Mouse (Mus musculus) thymus, postnatal 25 days (tissue): ENCODE measurements around the gene Nsg1.

Experiments used
- DNase-seq: peaks from one replicate; pipeline ENCODE4 v3.0.0; 2022

Gene Nsg1

GRCm38 (mm10) chr5:38137163-38137562, 22.5 kb downstream of the Nsg1 start:
- DNase-seq, result no peak

- no peak for DNase-seq
Measured at GRCm38 (mm10) chr5:38136247-38136646, 23.5 kb downstream of the Nsg1 start.

- DNase-seq, result no peak
Measured at GRCm38 (mm10) chr5:38129339-38129738, 30.4 kb downstream of the Nsg1 start.

GRCm38 (mm10) chr5:38126519-38127306, 33.0 kb downstream of the Nsg1 start:
- DNase-seq, result no peak

GRCm38 (mm10) chr5:38121699-38122098, 38.0 kb downstream of the Nsg1 start:
- DNase-seq, result no peak

GRCm38 (mm10) chr5:38119268-38119667, 40.4 kb downstream of the Nsg1 start:
- no peak for DNase-seq

- no peak for DNase-seq
Measured at GRCm38 (mm10) chr5:38117056-38117455, 42.7 kb downstream of the Nsg1 start.

GRCm38 (mm10) chr5:38114526-38114925, 45.2 kb downstream of the Nsg1 start:
- no peak for DNase-seq

GRCm38 (mm10) chr5:38106807-38107206, 52.9 kb downstream of the Nsg1 start:
- DNase-seq, result no peak

- DNase-seq, result no peak
Measured at GRCm38 (mm10) chr5:38106080-38106697, 53.5 kb downstream of the Nsg1 start.

GRCm38 (mm10) chr5:38102945-38103344, 56.8 kb downstream of the Nsg1 start:
- DNase-seq, result no peak

- no peak for DNase-seq
Measured at GRCm38 (mm10) chr5:38099139-38099676, 60.5 kb downstream of the Nsg1 start.

GRCm38 (mm10) chr5:38097501-38098093, 62.1 kb downstream of the Nsg1 start:
- DNase-seq, result peak; percentile 4

- no peak for DNase-seq
Measured at GRCm38 (mm10) chr5:38094331-38094730, 65.4 kb downstream of the Nsg1 start.

- no peak for DNase-seq
Measured at GRCm38 (mm10) chr5:38091966-38092304, 67.8 kb downstream of the Nsg1 start.

- no peak for DNase-seq
Measured at GRCm38 (mm10) chr5:38091046-38091965, 68.4 kb downstream of the Nsg1 start.

GRCm38 (mm10) chr5:38090581-38090980, 69.1 kb downstream of the Nsg1 start:
- DNase-seq, result no peak

- no peak for DNase-seq
Measured at GRCm38 (mm10) chr5:38090111-38090510, 69.6 kb downstream of the Nsg1 start.
